Mouse (Mus musculus): ENCODE measurements at regions not wholly inside any gene's neighbourhood (a gene's known extent, or its start where the extent isn't known, plus 50 kb on each side); places are given as distances from the start of the nearest gene placed in this dataset.
"Not testable (repeated sequence)": the region's sequence is repeated elsewhere in the genome, so short reads cannot be mapped to it uniquely, and the experiment has no call there.

GRCm38 (mm10) chr17:55186361-55186760 lies 258.8 kb upstream of the St6gal2 start:
- DNase-seq (ENCODE audit: low spot score), result no peak

DNA sequence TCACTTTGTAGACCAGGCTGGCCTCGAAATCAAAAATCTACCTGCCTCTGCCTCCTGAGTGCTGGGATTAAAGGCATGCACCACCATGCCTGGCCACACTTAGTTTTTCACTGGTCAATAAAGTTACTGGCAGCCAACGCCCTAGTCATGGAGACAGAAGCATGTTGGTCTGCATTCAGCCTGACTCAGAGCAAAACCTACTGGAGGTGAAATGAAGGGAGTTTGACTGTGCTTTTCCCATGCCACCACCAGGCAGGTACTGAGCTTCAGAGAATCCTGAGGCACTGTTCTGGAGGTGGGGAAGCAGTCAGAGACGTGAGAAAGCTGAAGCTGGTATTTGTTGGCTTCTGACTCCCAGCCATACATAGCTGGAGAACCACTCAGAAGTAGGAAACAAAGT lies 258.4 kb upstream of the St6gal2 start:
- DNase-seq (ENCODE audit: low spot score), result no peak

DNA sequence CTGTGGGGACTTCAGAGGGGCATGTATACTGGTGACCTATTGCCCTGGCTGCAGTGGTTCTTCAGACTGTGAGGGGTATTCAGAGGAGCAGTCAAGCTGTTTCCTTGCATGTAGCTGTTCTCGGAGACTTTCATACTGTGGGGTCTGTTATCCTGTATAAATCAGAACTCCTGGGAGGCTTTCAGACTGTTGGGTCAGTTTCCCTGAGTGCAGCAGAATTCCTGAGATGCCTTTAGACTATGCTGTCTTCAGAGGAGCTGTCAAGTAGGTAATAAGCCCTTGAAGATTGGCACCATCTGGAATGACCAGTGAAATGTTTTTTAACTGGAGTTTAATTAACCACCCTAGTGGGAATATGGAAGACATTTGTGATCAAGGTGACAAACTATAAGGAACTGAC lies 238.6 kb upstream of the St6gal2 start:
- peak; percentile 1 for DNase-seq (ENCODE audit: low spot score)

GRCm38 (mm10) chr17:55218176-55219099 lies 226.7 kb upstream of the St6gal2 start:
- DNase-seq (ENCODE audit: low spot score), result not testable (repeated sequence)

GRCm38 (mm10) chr17:55224058-55224457 lies 221.1 kb upstream of the St6gal2 start:
- DNase-seq (ENCODE audit: low spot score), result no peak

DNA sequence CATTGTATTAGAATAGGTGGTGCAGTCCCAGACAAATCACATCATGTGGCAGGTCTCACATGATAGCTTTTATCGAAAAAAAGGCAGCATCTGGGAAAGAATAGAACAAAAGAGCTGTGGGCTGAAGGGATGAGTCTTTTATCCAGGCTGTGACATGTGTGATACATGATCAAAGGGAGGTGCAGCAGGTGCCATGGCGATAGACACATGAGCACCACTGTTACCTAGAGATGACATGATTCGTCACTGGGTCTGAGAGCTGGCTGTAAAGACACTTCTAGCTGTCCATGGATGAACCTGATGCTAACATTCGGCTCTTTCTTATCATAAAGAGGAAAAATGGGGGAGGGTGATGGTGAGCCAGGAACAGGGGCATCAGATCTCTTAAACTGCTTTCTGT lies 210.9 kb upstream of the St6gal2 start:
- DNase-seq (ENCODE audit: low spot score), result no peak

- DNase-seq (ENCODE audit: low spot score), result no peak
These were observed 182.5 kb upstream of the St6gal2 start for GRCm38 (mm10) chr17:55262638-55263037.

GRCm38 (mm10) chr17:55276541-55276940 lies 168.6 kb upstream of the St6gal2 start:
- no peak for DNase-seq (ENCODE audit: low spot score)

- DNase-seq (ENCODE audit: low spot score), result no peak
These were observed 163.9 kb upstream of the St6gal2 start for GRCm38 (mm10) chr17:55281276-55281675.

GRCm38 (mm10) chr17:55288589-55288988 lies 156.6 kb upstream of the St6gal2 start:
- no peak for DNase-seq (ENCODE audit: low spot score)

- DNase-seq (ENCODE audit: low spot score), result no peak
These were observed 152.5 kb upstream of the St6gal2 start for GRCm38 (mm10) chr17:55292656-55293055.

DNA sequence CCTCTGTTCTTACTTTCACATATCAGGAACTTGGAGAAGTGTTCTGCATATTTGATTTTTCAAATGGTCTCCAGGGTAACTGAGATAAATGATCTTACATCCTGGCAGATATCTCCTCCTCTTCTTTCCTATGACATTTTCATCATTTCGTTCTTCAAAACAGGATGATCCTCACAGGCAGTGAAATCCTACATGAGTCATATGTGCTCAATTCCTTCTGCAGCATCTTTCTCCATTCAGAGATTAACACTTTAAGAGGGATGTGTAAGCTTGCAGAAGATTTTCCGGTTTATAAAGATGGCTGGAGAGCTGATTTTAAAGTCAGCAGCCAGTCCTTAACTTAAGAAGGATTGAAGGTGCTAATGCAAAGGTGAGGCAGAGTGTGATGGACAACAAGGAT lies 148.5 kb upstream of the St6gal2 start:
- DNase-seq (ENCODE audit: low spot score), result no peak

DNA sequence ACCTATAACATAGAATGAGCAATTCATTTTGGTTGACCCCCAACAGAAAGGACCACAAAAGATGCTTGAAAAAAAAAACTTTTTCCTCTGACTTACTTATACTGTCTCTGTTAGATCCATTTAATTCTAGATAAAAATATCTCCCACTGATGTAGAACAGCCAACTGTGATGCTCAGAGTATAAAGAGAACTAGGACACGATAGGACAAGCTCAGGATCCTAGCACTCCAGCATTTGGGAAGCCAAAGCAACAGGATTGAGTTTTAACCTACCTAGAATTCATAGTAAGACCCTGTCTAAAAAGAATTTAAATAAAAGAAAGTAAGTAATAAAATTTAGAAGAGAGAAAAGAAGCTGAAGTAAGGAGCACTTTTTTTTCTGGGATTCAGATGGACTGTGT lies 146.3 kb upstream of the St6gal2 start:
- DNase-seq (ENCODE audit: low spot score), result no peak

DNA sequence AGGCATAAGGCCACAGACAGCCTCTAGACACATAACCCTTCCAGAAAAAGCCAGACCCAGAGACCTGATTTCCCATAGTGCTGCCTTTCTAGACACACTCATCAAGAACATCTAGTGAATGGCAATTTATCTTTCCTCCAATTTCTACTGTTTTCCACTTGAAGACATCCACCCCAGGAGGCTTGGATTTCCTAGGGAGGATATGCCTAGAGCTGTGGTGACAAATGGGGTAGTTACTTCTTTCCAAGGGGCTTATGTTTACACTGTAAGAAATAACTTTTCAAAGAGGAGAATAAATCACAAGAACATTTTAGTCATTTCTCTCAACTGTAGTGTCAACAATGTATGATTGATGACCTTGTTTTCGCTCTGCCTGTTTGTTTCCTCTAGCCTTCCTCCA lies 124.2 kb upstream of the St6gal2 start:
- no peak for DNase-seq (ENCODE audit: low spot score)

GRCm38 (mm10) chr17:55359305-55359704 lies 85.9 kb upstream of the St6gal2 start:
- DNase-seq (ENCODE audit: low spot score), result no peak

DNA sequence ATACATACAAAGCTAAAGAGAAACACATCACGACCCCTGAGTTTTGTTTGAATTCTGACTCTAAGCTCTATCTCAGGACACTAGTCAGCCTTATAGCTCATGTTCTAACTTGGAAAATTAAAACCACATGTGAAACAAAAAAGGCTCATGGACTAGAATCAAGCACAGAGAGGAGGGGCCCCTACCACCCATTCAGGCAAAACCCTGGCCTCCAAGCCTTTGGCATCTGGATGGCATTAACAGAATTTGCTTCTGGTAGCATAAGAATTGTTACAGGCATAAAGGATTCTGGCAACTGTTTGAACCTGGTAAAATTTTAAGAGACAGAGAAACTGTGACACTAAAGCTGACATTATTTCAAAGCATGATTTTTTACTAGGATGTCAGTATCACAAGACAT lies 78.1 kb upstream of the St6gal2 start:
- peak; percentile 84 for DNase-seq (ENCODE audit: low spot score)

GRCm38 (mm10) chr17:55367464-55368207 lies 77.5 kb upstream of the St6gal2 start:
- DNase-seq (ENCODE audit: low spot score), result peak; percentile 45
